Mouse (Mus musculus): ENCODE results near the gene Rnasel.

GRCm38 (mm10) chr1:153747861-153748530, 1.2 kb upstream of the Rnasel start:
- TF ChIP-seq POLR2A (IDR thresholded peaks at IDR 0.05; ENCODE audit: control insufficient read depth, low read depth, low read length) (no peak), CTCF (IDR thresholded peaks at IDR 0.05; ENCODE audit: control insufficient read depth, insufficient read depth, insufficient replicate concordance, low read depth, low read length) (no peak)

Data from testis, adult 2 months (tissue).